Mouse (Mus musculus) heart, adult 8-10 months (tissue): ENCODE results near the gene Paxx. TPM values are rescaled to one million over a fixed set of nuclear protein-coding genes. Genes with fewer than 3 reads are reported as not detected.

Experiments used
- DNase-seq: peaks from one replicate; pipeline ENCODE4 v3.0.0; 2022; ENCODE audit warnings: low spot score
- microRNA-seq: library from miRNA; unstranded; fragments of <30 nt; microRNA quantifications from one replicate; pipeline ENCODE4 v1.2.0, GENCODE M21; 2022
- total RNA-seq, 4 experiments: library from RNA; stranded (reverse); gene quantifications; 2 replicates each; pipeline ENCODE4 v1.2.4; 2022

Gene Paxx
- total RNA-seq, 4 experiments from 2014 or later = 21.4 to 30.7 (median 23.3) TPM

- DNase-seq = no peak
Observed at GRCm38 (mm10) chr2:25408908-25409307, 52.0 kb downstream of the Paxx start.

Small RNAs within 50 kb of the gene (microRNA-seq; reads per million reads assigned to microRNA genes)
- gene Mir3087 = 1.1 reads per million

Other genes with a start within 250 kb of the Paxx start
- gene Nelfb, start 249.6 kb downstream of the Paxx start, total RNA-seq = 10 to 100 TPM; 38.5 to 49.3 (median 39.5) TPM
- gene Stpg3, start 246.5 kb downstream of the Paxx start, total RNA-seq = not detected
- gene Fam166a, start 242.3 kb downstream of the Paxx start, total RNA-seq = not detected
- gene Tubb4b, start 236.4 kb downstream of the Paxx start, total RNA-seq = 100 to 1,000 TPM; 308 to 380 (median 323) TPM
- gene Slc34a3, start 226.7 kb downstream of the Paxx start, total RNA-seq = not detected
- not detected for gene Rnf224, start 224.3 kb downstream of the Paxx start, total RNA-seq
- 1 to 10 TPM in 2 of 4 experiments, under 1 TPM in 2; 0.53 to 1.7 (median 1.2) TPM for gene Rnf208, start 218.8 kb downstream of the Paxx start, total RNA-seq
- not detected for gene Cysrt1, start 218.6 kb downstream of the Paxx start, total RNA-seq
- 1 to 10 TPM; 1.8 to 2.4 (median 2.1) TPM for gene AL732309.1, start 214.2 kb downstream of the Paxx start, total RNA-seq
- gene Tmem203, start 205.7 kb downstream of the Paxx start, total RNA-seq = 10 to 100 TPM; 11.4 to 16.1 (median 13.6) TPM
- 1 to 10 TPM; 4.0 to 8.6 (median 6.7) TPM for gene Tprn, start 198.5 kb downstream of the Paxx start, total RNA-seq
- 10 to 100 TPM; 39.5 to 47.1 (median 40.1) TPM for gene Ssna1, start 188.7 kb downstream of the Paxx start, total RNA-seq
- gene Anapc2, start 188.6 kb downstream of the Paxx start, total RNA-seq = 10 to 100 TPM; 36.8 to 39.8 (median 37.6) TPM
- not detected for gene Tmem210, start 172.9 kb downstream of the Paxx start, total RNA-seq
- gene Lrrc26, start 171.2 kb downstream of the Paxx start, total RNA-seq = not detected
- under 1 TPM in 2 of 4 experiments, not detected in 2; 0.09 to 0.11 TPM for gene Grin1, start 141.9 kb downstream of the Paxx start, total RNA-seq
- 10 to 100 TPM; 19.9 to 28.2 (median 22.5) TPM for gene Man1b1, start 128.8 kb downstream of the Paxx start, total RNA-seq
- gene Dpp7, start 104.7 kb downstream of the Paxx start, total RNA-seq = 1 to 10 TPM; 3.8 to 5.2 (median 5.1) TPM
- 10 to 100 TPM in 1 of 4 experiments, 1 to 10 TPM in 3; 8.9 to 10.7 (median 9.5) TPM for gene Uap1l1, start 95.4 kb downstream of the Paxx start, total RNA-seq
- not detected for gene Sapcd2, start 88.8 kb downstream of the Paxx start, total RNA-seq
- 10 to 100 TPM; 11.6 to 14.4 (median 12.6) TPM for gene Entpd2, start 65.2 kb downstream of the Paxx start, total RNA-seq
- gene Npdc1, start 61.7 kb downstream of the Paxx start, total RNA-seq = 10 to 100 TPM; 25.3 to 35.8 (median 33.6) TPM
- under 1 TPM in 2 of 4 experiments, not detected in 2; 0.16 to 0.60 TPM for gene Fut7, start 37.8 kb downstream of the Paxx start, total RNA-seq
- gene Abca2, start 32.4 kb downstream of the Paxx start, total RNA-seq = 10 to 100 TPM; 42.5 to 47.2 (median 45.2) TPM
- 1 to 10 TPM; 1.3 to 3.6 (median 2.3) TPM for gene Clic3, start 4.3 kb downstream of the Paxx start, total RNA-seq
- gene Ptgds, start 9.0 kb upstream of the Paxx start, total RNA-seq = 1,000 to 10,000 TPM in 1 of 4 experiments, 100 to 1,000 TPM in 3; 350 to 1,004 (median 621) TPM
- not detected for gene Lcn12, start 32.8 kb upstream of the Paxx start, total RNA-seq
- gene Fbxw5, start 39.7 kb upstream of the Paxx start, total RNA-seq = 100 to 1,000 TPM in 1 of 4 experiments, 10 to 100 TPM in 3; 79.4 to 105 (median 88.7) TPM
- gene C8g, start 40.6 kb upstream of the Paxx start, total RNA-seq = 1 to 10 TPM; 1.7 to 2.6 (median 2.0) TPM
- gene Traf2, start 85.8 kb upstream of the Paxx start, total RNA-seq = 10 to 100 TPM; 11.8 to 16.3 (median 13.8) TPM
- 100 to 1,000 TPM; 156 to 257 (median 210) TPM for gene Edf1, start 96.8 kb upstream of the Paxx start, total RNA-seq
- 1 to 10 TPM; 1.1 to 2.2 (median 1.5) TPM for gene Mamdc4, start 113.8 kb upstream of the Paxx start, total RNA-seq
- gene Phpt1, start 114.1 kb upstream of the Paxx start, total RNA-seq = 10 to 100 TPM; 58.2 to 72.2 (median 65.4) TPM
- gene Ajm1, start 120.7 kb upstream of the Paxx start, total RNA-seq = under 1 TPM; 0.09 to 0.38 (median 0.25) TPM
- gene Rabl6, start 147.4 kb upstream of the Paxx start, total RNA-seq = 10 to 100 TPM; 67.3 to 75.3 (median 71.3) TPM
- not detected for gene Ccdc183, start 156.6 kb upstream of the Paxx start, total RNA-seq
- gene Tmem141, start 160.9 kb upstream of the Paxx start, total RNA-seq = 10 to 100 TPM; 32.0 to 42.2 (median 38.6) TPM
- gene Fcna, start 166.9 kb upstream of the Paxx start, total RNA-seq = 1 to 10 TPM; 3.4 to 6.0 (median 4.3) TPM
- 1 to 10 TPM in 2 of 4 experiments, under 1 TPM in 2; 0.50 to 1.3 (median 0.97) TPM for gene Lcn8, start 192.0 kb upstream of the Paxx start, total RNA-seq
- gene Lcn5, start 196.9 kb upstream of the Paxx start, total RNA-seq = not detected
- gene Lcn6, start 215.7 kb upstream of the Paxx start, total RNA-seq = not detected
- not detected for gene Lcn10, start 221.6 kb upstream of the Paxx start, total RNA-seq
- under 1 TPM in 1 of 4 experiments, not detected in 3; 0.37 TPM for gene Obp2a, start 238.9 kb upstream of the Paxx start, total RNA-seq
- gene Bmyc, start 245.6 kb upstream of the Paxx start, total RNA-seq = 10 to 100 TPM; 14.2 to 21.0 (median 15.6) TPM